Mouse (Mus musculus): ENCODE measurements at regions not wholly inside any gene's neighbourhood (a gene's known extent, or its start where the extent isn't known, plus 50 kb on each side); places are given as distances from the start of the nearest gene placed in this dataset.

GRCm38 (mm10) chr9:61847496-61847895 lies 66.8 kb downstream of the Rplp1 start:
- ATAC-seq (ENCODE audit: low FRiP score, low TSS enrichment) = no peak
- Histone ChIP-seq H3K27me3 (ENCODE audit: control insufficient read depth, insufficient read depth, low read length) (no peaks in the 10 kb centered on the region), H3K9ac (ENCODE audit: low read depth, low read length) (no peak overlapping the region), H3K9me3 (ENCODE audit: control insufficient read depth, low read length) (no peaks in the 10 kb centered on the region), H3K4me3 (ENCODE audit: low read length) (no peak overlapping the region), H3K36me3 (ENCODE audit: control insufficient read depth, insufficient read depth, low read length) (no peaks in the 10 kb centered on the region), H3K4me2 (replicated peaks; ENCODE audit: low read depth, low read length) (no peak overlapping the region), H3K4me1 (ENCODE audit: control insufficient read depth, insufficient read depth, low read length) (no peaks in the 10 kb centered on the region), H3K27ac (ENCODE audit: low read depth, low read length) (no peak overlapping the region)

GRCm38 (mm10) chr9:61844645-61845044 lies 69.7 kb downstream of the Rplp1 start:
- Histone ChIP-seq H3K36me3 (ENCODE audit: control insufficient read depth, insufficient read depth, low read length) (no peaks in the 10 kb centered on the region), H3K4me2 (replicated peaks; ENCODE audit: low read depth, low read length) (no peak overlapping the region), H3K4me3 (ENCODE audit: low read length) (no peak overlapping the region), H3K4me1 (ENCODE audit: control insufficient read depth, insufficient read depth, low read length) (no peaks in the 10 kb centered on the region), H3K9ac (ENCODE audit: low read depth, low read length) (no peak overlapping the region), H3K9me3 (ENCODE audit: control insufficient read depth, low read length) (no peaks in the 10 kb centered on the region), H3K27ac (ENCODE audit: low read depth, low read length) (no peak overlapping the region), H3K27me3 (ENCODE audit: control insufficient read depth, insufficient read depth, low read length) (no peaks in the 10 kb centered on the region)
- WGBS = 86% methylated on average over 5 of the region's 5 CpGs
- ATAC-seq (ENCODE audit: low FRiP score, low TSS enrichment) = no peak

- no peaks in the 10 kb centered on the region for H3K9me3 ChIP-seq (ENCODE audit: control insufficient read depth, low read length)
- no peak for ATAC-seq (ENCODE audit: low FRiP score, low TSS enrichment)
- 76% methylated on average over 8 of the region's 8 CpGs for WGBS
- H3K36me3 ChIP-seq (ENCODE audit: control insufficient read depth, insufficient read depth, low read length) = no peaks in the 10 kb centered on the region
- H3K4me2 ChIP-seq (replicated peaks; ENCODE audit: low read depth, low read length) = no peak overlapping the region
- H3K27ac ChIP-seq (ENCODE audit: low read depth, low read length) = peak overlapping the region; percentile 11; the same call in 1 of the 2 replicates
- no peak overlapping the region for H3K9ac ChIP-seq (ENCODE audit: low read depth, low read length)
- H3K4me1 ChIP-seq (ENCODE audit: control insufficient read depth, insufficient read depth, low read length) = no peaks in the 10 kb centered on the region
- H3K27me3 ChIP-seq (ENCODE audit: control insufficient read depth, insufficient read depth, low read length) = no peaks in the 10 kb centered on the region
- no peak overlapping the region for H3K4me3 ChIP-seq (ENCODE audit: low read length)
Measured at GRCm38 (mm10) chr9:61844141-61844540, 70.2 kb downstream of the Rplp1 start.

- 65% methylated on average over 8 of the region's 8 CpGs for WGBS
- Histone ChIP-seq H3K4me2 (replicated peaks; ENCODE audit: low read depth, low read length) (no peak overlapping the region), H3K27ac (ENCODE audit: low read depth, low read length) (no peak overlapping the region), H3K27me3 (ENCODE audit: control insufficient read depth, insufficient read depth, low read length) (no peaks in the 10 kb centered on the region), H3K4me1 (ENCODE audit: control insufficient read depth, insufficient read depth, low read length) (no peaks in the 10 kb centered on the region), H3K9me3 (ENCODE audit: control insufficient read depth, low read length) (no peaks in the 10 kb centered on the region), H3K9ac (ENCODE audit: low read depth, low read length) (no peak overlapping the region), H3K36me3 (ENCODE audit: control insufficient read depth, insufficient read depth, low read length) (no peaks in the 10 kb centered on the region), H3K4me3 (ENCODE audit: low read length) (no peak overlapping the region)
- peak; percentile 62; the same call in 1 of the 2 replicates for ATAC-seq (ENCODE audit: low FRiP score, low TSS enrichment)
Measured at GRCm38 (mm10) chr9:61843513-61843912, 70.8 kb downstream of the Rplp1 start.

- H3K4me1 ChIP-seq (ENCODE audit: control insufficient read depth, insufficient read depth, low read length) = no peaks in the 10 kb centered on the region
- no peak for ATAC-seq (ENCODE audit: low FRiP score, low TSS enrichment)
- H3K4me2 ChIP-seq (replicated peaks; ENCODE audit: low read depth, low read length) = no peak overlapping the region
- no peak overlapping the region for H3K27ac ChIP-seq (ENCODE audit: low read depth, low read length)
- no peaks in the 10 kb centered on the region for H3K9me3 ChIP-seq (ENCODE audit: control insufficient read depth, low read length)
- no peak overlapping the region for H3K4me3 ChIP-seq (ENCODE audit: low read length)
- H3K9ac ChIP-seq (ENCODE audit: low read depth, low read length) = no peak overlapping the region
- H3K27me3 ChIP-seq (ENCODE audit: control insufficient read depth, insufficient read depth, low read length) = no peaks in the 10 kb centered on the region
- H3K36me3 ChIP-seq (ENCODE audit: control insufficient read depth, insufficient read depth, low read length) = no peaks in the 10 kb centered on the region
Measured at GRCm38 (mm10) chr9:61842384-61842783, 72.0 kb downstream of the Rplp1 start.

GRCm38 (mm10) chr9:61841222-61841621 lies 73.1 kb downstream of the Rplp1 start:
- 89% methylated on average over 8 of the region's 8 CpGs for WGBS
- no peaks in the 10 kb centered on the region for H3K27me3 ChIP-seq (ENCODE audit: control insufficient read depth, insufficient read depth, low read length)
- ATAC-seq (ENCODE audit: low FRiP score, low TSS enrichment) = no peak
- H3K4me2 ChIP-seq (replicated peaks; ENCODE audit: low read depth, low read length) = no peak overlapping the region
- H3K9me3 ChIP-seq (ENCODE audit: control insufficient read depth, low read length) = no peaks in the 10 kb centered on the region
- no peak overlapping the region for H3K4me3 ChIP-seq (ENCODE audit: low read length)
- H3K4me1 ChIP-seq (ENCODE audit: control insufficient read depth, insufficient read depth, low read length) = no peaks in the 10 kb centered on the region
- no peak overlapping the region for H3K9ac ChIP-seq (ENCODE audit: low read depth, low read length)
- no peaks in the 10 kb centered on the region for H3K36me3 ChIP-seq (ENCODE audit: control insufficient read depth, insufficient read depth, low read length)
- no peak overlapping the region for H3K27ac ChIP-seq (ENCODE audit: low read depth, low read length)

- Histone ChIP-seq H3K27me3 (ENCODE audit: control insufficient read depth, insufficient read depth, low read length) (no peaks in the 10 kb centered on the region), H3K27ac (ENCODE audit: low read depth, low read length) (no peak overlapping the region), H3K9me3 (ENCODE audit: control insufficient read depth, low read length) (no peaks in the 10 kb centered on the region), H3K4me2 (replicated peaks; ENCODE audit: low read depth, low read length) (no peak overlapping the region), H3K4me1 (ENCODE audit: control insufficient read depth, insufficient read depth, low read length) (no peaks in the 10 kb centered on the region), H3K36me3 (ENCODE audit: control insufficient read depth, insufficient read depth, low read length) (no peaks in the 10 kb centered on the region), H3K9ac (ENCODE audit: low read depth, low read length) (no peak overlapping the region), H3K4me3 (ENCODE audit: low read length) (no peak overlapping the region)
- ATAC-seq (ENCODE audit: low FRiP score, low TSS enrichment) = no peak
- WGBS = 74% methylated on average over 7 of the region's 7 CpGs
Measured at GRCm38 (mm10) chr9:61840353-61840752, 74.0 kb downstream of the Rplp1 start.

GRCm38 (mm10) chr9:61833226-61833625 lies 81.1 kb downstream of the Rplp1 start:
- ATAC-seq (ENCODE audit: low FRiP score, low TSS enrichment) = no peak
- no peak overlapping the region for H3K4me2 ChIP-seq (replicated peaks; ENCODE audit: low read depth, low read length)
- H3K27me3 ChIP-seq (ENCODE audit: control insufficient read depth, insufficient read depth, low read length) = no peaks in the 10 kb centered on the region; the same call in 1 of the 2 replicates
- H3K27ac ChIP-seq (ENCODE audit: low read depth, low read length) = no peak overlapping the region
- 51% methylated on average over 9 of the region's 9 CpGs for WGBS
- H3K4me3 ChIP-seq (ENCODE audit: low read length) = no peak overlapping the region
- H3K9me3 ChIP-seq (ENCODE audit: control insufficient read depth, low read length) = no peaks in the 10 kb centered on the region
- no peak overlapping the region for H3K9ac ChIP-seq (ENCODE audit: low read depth, low read length)
- no peaks in the 10 kb centered on the region for H3K36me3 ChIP-seq (ENCODE audit: control insufficient read depth, insufficient read depth, low read length)
- H3K4me1 ChIP-seq (ENCODE audit: control insufficient read depth, insufficient read depth, low read length) = no peaks in the 10 kb centered on the region

- Histone ChIP-seq H3K27me3 (ENCODE audit: control insufficient read depth, insufficient read depth, low read length) (no peaks in the 10 kb centered on the region; the same call in 1 of the 2 replicates), H3K27ac (ENCODE audit: low read depth, low read length) (no peak overlapping the region), H3K36me3 (ENCODE audit: control insufficient read depth, insufficient read depth, low read length) (no peaks in the 10 kb centered on the region), H3K4me2 (replicated peaks; ENCODE audit: low read depth, low read length) (no peak overlapping the region), H3K9me3 (ENCODE audit: control insufficient read depth, low read length) (no peaks in the 10 kb centered on the region), H3K4me3 (ENCODE audit: low read length) (no peak overlapping the region), H3K4me1 (ENCODE audit: control insufficient read depth, insufficient read depth, low read length) (0 out of 2 replicates have a peak, but pooled peaks cover 2% of the 10 kb centered on the region), H3K9ac (ENCODE audit: low read depth, low read length) (no peak overlapping the region)
- 65% methylated on average over 7 of the region's 7 CpGs for WGBS
- ATAC-seq (ENCODE audit: low FRiP score, low TSS enrichment) = 0 out of 2 replicates have a peak, but pooled peaks have one; percentile 43
Measured at GRCm38 (mm10) chr9:61830236-61830635, 84.1 kb downstream of the Rplp1 start.

All from kidney, embryonic 14.5 days (tissue).